Mouse (Mus musculus) heart, embryonic 15.5 days (tissue): ENCODE measurements around the gene Dnm3. TPM values are rescaled to one million over a fixed set of nuclear protein-coding genes. Genes with fewer than 3 reads are reported as not detected.

Experiments
- ATAC-seq: fragments of 200-750 bp; cut with Nextera tagmentation; replicated peaks from 2 replicates; pipeline ENCODE4 v1.8.0; 2017; ENCODE audit warnings: low read depth, moderate TSS enrichment; ENCODE audit not compliant: insufficient number of reproducible peaks, insufficient read depth, low FRiP score
- H3K27ac ChIP-seq: fragments of 300-500 bp; sonication (generic); 2 replicates; pipeline ENCODE4 v1.5.1; 2015; ENCODE audit warnings: mild to moderate bottlenecking, inconsistent platforms
- H3K27me3 ChIP-seq: fragments of 300-500 bp; sonication (generic); 2 replicates; pipeline ENCODE4 v1.6.1; 2015; ENCODE audit warnings: inconsistent platforms
- H3K36me3 ChIP-seq: fragments of 300-500 bp; sonication (generic); 2 replicates; pipeline ENCODE4 v1.6.1; 2015; ENCODE audit warnings: mild to moderate bottlenecking, inconsistent platforms
- H3K4me1 ChIP-seq: fragments of 300-500 bp; sonication (generic); replicated peaks from 2 replicates; pipeline ENCODE4 v1.6.1; 2015; ENCODE audit warnings: inconsistent platforms
- H3K4me2 ChIP-seq: fragments of 300-500 bp; sonication (generic); 2 replicates; pipeline ENCODE4 v1.6.1; 2015; ENCODE audit warnings: inconsistent platforms, mild to moderate bottlenecking, moderate library complexity
- H3K4me3 ChIP-seq: fragments of 300-500 bp; sonication (generic); 2 replicates; pipeline ENCODE4 v1.5.1; 2015; ENCODE audit warnings: mild to moderate bottlenecking, inconsistent platforms
- H3K9ac ChIP-seq: fragments of 300-500 bp; sonication (generic); 2 replicates; pipeline ENCODE4 v1.6.1; 2015; ENCODE audit warnings: mild to moderate bottlenecking, inconsistent platforms
- H3K9me3 ChIP-seq: fragments of 300-500 bp; sonication (generic); replicated peaks from 2 replicates; pipeline ENCODE4 v1.6.1; 2016; ENCODE audit warnings: inconsistent platforms
- WGBS: fragments of 180-500 bp; shearing (Covaris S2); methylation state at CpG from one replicate; pipeline ENCODE4 v1.1.7; 2015; ENCODE audit warnings: mixed read lengths; 5-methylcytosine and 5-hydroxymethylcytosine counted together
- polyA plus RNA-seq: library from polyadenylated mRNA; unstranded; fragments of >200 nt; fragmentation: Nextera tagmentation; extraction: Ambion mirVana; gene quantifications from 2 replicates; pipeline ENCODE4 v1.2.1, GENCODE M21; 2015

The Dnm3 gene
- polyA plus RNA-seq, 1 experiment from 2014 or later = 1.7 TPM

DNA sequence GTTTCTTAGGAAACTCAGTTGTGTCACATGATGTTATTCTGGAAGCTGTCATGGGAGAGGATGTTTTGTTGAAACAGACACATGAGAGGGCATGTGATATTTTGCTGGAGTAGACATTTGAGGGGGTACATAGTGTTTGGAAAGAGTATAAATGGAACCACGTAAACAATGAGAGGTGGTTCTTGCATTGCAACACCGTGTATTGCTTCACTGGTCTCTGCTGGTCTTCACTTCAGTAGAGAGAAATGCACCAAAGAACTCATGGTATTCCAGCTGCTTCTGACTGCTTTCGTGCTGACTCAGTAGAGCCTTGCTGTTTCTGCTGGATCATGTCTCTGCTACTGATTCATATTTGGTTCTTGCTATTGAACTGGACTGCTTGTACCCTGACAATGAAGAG lies 328.1 kb downstream of the Dnm3 start:
- no peaks in the 10 kb centered on the region for H3K9me3 ChIP-seq
- H3K9ac ChIP-seq = no peak overlapping the region
- H3K4me2 ChIP-seq = no peak overlapping the region
- WGBS = 78% methylated on average over 3 of the region's 3 CpGs
- no peak overlapping the region for H3K27ac ChIP-seq
- H3K4me1 ChIP-seq = no peaks in the 10 kb centered on the region
- no peak overlapping the region for H3K4me3 ChIP-seq
- ATAC-seq = no peak
- H3K36me3 ChIP-seq = no peaks in the 10 kb centered on the region
- H3K27me3 ChIP-seq = no peaks in the 10 kb centered on the region

DNA sequence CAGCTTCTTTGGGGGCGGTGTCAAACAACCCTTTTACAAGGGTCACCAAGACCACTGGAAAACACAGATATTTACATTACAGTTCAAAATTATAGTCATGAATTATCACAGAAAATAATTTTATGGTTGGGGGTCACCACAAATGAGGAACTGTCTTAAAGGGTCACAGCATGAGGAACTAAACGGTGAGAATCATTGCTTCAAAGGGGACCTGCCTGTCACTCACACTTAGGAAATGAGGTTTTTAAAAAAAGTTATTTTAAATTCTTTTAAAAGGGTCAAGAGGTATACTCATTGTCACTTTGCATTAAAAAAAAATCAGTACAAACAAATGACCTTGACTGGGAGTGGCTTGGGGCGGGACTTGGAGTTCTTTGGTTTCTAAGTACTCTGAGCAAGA lies 330.3 kb downstream of the Dnm3 start:
- no peak overlapping the region for H3K27ac ChIP-seq
- no peaks in the 10 kb centered on the region for H3K27me3 ChIP-seq
- H3K4me2 ChIP-seq = no peak overlapping the region
- 84% methylated on average over 3 of the region's 3 CpGs for WGBS
- no peak overlapping the region for H3K4me3 ChIP-seq
- ATAC-seq = no peak
- no peaks in the 10 kb centered on the region for H3K9me3 ChIP-seq
- H3K36me3 ChIP-seq = no peaks in the 10 kb centered on the region
- H3K9ac ChIP-seq = no peak overlapping the region
- H3K4me1 ChIP-seq = no peaks in the 10 kb centered on the region

DNA sequence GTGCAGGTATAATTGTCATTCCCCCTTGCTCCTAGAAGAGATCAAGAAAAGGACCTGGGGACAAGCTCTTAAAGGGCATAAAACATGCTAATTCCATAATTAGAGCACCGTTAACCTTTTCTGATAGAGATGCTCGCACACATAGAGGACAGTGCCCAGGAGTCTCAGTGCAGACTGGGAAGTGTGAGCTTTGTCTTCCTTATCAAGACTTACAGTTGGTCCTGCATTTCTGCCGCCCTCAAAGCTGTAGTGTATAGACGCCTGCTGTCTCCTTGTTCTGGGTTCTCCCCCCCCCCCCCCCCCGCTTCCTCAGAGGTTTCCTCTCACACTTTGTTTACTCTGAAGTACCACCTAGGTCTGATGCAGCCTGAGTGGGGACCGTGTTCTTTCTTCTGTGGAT lies 332.1 kb downstream of the Dnm3 start:
- Histone ChIP-seq H3K36me3 (no peaks in the 10 kb centered on the region), H3K4me2 (no peak overlapping the region), H3K4me3 (no peak overlapping the region), H3K27me3 (no peaks in the 10 kb centered on the region), H3K9me3 (no peaks in the 10 kb centered on the region), H3K27ac (no peak overlapping the region), H3K4me1 (no peaks in the 10 kb centered on the region), H3K9ac (no peak overlapping the region)
- no peak for ATAC-seq
- WGBS = 54% methylated on average over 5 of the region's 6 CpGs

GRCm38 (mm10) chr1:162144992-162145391 lies 332.8 kb downstream of the Dnm3 start:
- Histone ChIP-seq H3K4me1 (no peaks in the 10 kb centered on the region), H3K4me2 (no peak overlapping the region), H3K9ac (no peak overlapping the region), H3K27me3 (no peaks in the 10 kb centered on the region), H3K36me3 (no peaks in the 10 kb centered on the region), H3K27ac (no peak overlapping the region), H3K9me3 (no peaks in the 10 kb centered on the region), H3K4me3 (no peak overlapping the region)
- no peak for ATAC-seq
- 60% methylated on average over 1 of the region's 1 CpGs for WGBS

GRCm38 (mm10) chr1:162143974-162144912 lies 333.6 kb downstream of the Dnm3 start:
- no peak for ATAC-seq
- Histone ChIP-seq H3K9ac (no peak overlapping the region), H3K4me2 (no peak overlapping the region)

DNA sequence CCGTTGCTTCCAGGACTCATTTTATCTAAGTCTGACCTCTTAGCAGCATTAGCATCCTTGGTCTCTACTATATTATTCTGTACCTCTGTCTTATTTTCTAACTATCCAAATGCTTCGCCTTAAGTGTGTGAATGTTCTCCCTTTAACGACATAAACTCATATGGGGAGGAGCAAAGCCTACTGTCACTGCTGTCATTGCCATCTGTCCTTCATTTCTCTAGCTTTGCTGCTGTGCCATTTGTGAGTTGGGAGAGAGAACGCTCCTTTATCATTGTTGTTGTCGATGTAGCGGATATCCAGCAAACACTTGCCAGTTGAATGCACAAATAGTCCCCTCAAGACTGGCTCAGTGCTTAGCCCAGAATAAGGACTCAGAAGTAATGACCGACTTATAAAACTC lies 335.5 kb downstream of the Dnm3 start:
- no peaks in the 10 kb centered on the region for H3K4me1 ChIP-seq
- H3K36me3 ChIP-seq = no peaks in the 10 kb centered on the region
- H3K4me2 ChIP-seq = no peak overlapping the region
- no peak overlapping the region for H3K9ac ChIP-seq
- no peaks in the 10 kb centered on the region for H3K9me3 ChIP-seq
- no peak for ATAC-seq
- no peak overlapping the region for H3K4me3 ChIP-seq
- 80% methylated on average over 7 of the region's 7 CpGs for whole genome bisulfite sequencing
- no peak overlapping the region for H3K27ac ChIP-seq
- H3K27me3 ChIP-seq = no peaks in the 10 kb centered on the region

More at GRCm38 (mm10) chr1:162143974-162144912, 333.6 kb downstream of the Dnm3 start:
- 52% methylated on average over 6 of the region's 6 CpGs for WGBS
- Histone ChIP-seq H3K27me3 (no peaks in the 10 kb centered on the region), H3K9me3 (no peaks in the 10 kb centered on the region), H3K36me3 (no peaks in the 10 kb centered on the region), H3K4me3 (no peak overlapping the region), H3K27ac (no peak overlapping the region), H3K4me1 (no peaks in the 10 kb centered on the region)

DNA sequence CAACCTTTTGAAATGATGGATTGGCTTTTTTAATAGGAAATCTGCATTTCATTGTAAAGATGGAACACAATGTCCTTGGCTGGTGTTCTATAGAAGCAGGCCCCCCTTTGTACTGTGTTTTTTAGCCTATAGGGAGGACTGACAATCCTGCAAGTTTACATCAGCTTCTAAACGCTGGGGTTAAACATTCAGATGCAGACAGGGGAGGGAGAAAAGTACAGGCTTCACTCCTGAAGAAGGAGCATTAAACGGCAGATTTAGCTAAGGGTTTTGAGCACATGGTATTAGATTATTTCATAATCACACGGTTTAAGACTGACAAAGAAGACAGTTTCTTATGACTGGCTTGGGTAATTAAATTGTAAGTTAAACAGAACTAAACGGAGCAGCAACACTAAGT lies 341.5 kb downstream of the Dnm3 start:
- Histone ChIP-seq H3K36me3 (no peaks in the 10 kb centered on the region), H3K4me2 (no peak overlapping the region), H3K9me3 (no peaks in the 10 kb centered on the region), H3K27me3 (no peaks in the 10 kb centered on the region), H3K4me3 (no peak overlapping the region), H3K27ac (no peak overlapping the region), H3K4me1 (no peaks in the 10 kb centered on the region), H3K9ac (no peak overlapping the region)
- no peak for ATAC-seq
- WGBS = 52% methylated on average over 4 of the region's 4 CpGs

GRCm38 (mm10) chr1:162135451-162136213 lies 342.2 kb downstream of the Dnm3 start:
- H3K4me2 ChIP-seq = no peak overlapping the region
- 80% methylated on average over 11 of the region's 11 CpGs for WGBS
- no peaks in the 10 kb centered on the region for H3K4me1 ChIP-seq
- no peak overlapping the region for H3K27ac ChIP-seq
- H3K27me3 ChIP-seq = no peaks in the 10 kb centered on the region
- H3K36me3 ChIP-seq = no peaks in the 10 kb centered on the region
- no peak overlapping the region for H3K4me3 ChIP-seq
- ATAC-seq = no peak
- H3K9ac ChIP-seq = no peak overlapping the region
- H3K9me3 ChIP-seq = no peaks in the 10 kb centered on the region

GRCm38 (mm10) chr1:162134651-162135066 lies 343.2 kb downstream of the Dnm3 start:
- H3K36me3 ChIP-seq = no peaks in the 10 kb centered on the region
- no peak overlapping the region for H3K27ac ChIP-seq

DNA sequence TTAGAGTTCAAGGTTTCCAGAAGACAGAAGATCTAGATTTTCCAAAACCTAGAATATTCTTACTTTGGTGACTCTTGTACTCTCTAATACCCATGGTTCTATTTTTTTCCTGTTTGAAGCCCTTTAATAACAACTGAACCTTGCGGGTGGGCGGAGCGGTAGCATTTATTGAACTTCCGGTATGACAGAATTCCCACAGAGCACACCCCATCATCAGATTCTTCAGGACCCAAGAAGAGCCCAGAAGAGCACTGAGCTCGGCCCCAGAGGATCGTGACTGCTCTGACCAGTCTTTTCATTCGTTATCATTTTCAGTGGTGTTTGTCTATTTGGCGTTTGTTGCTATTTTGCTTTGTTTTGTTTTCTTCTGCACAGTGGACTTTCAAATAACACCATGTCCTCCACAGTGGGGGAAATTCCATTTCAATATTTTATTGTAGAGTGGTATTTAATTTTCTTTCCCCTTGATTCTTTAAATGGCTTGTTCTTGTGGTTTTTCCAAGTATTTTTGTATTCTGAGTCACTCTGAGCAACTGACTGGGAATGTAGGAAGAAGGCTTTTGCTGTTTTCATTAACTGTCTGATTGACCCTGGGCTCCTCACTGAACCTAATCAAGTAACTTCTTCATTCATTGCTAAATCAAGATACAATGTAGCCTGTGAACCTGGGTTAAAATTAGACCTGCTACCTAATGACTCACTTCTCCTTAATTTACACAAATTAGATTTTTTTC lies 344.8 kb downstream of the Dnm3 start:
- H3K27ac ChIP-seq = no peak overlapping the region
- no peaks in the 10 kb centered on the region for H3K27me3 ChIP-seq
- no peaks in the 10 kb centered on the region for H3K36me3 ChIP-seq
- H3K4me3 ChIP-seq = no peak overlapping the region
- no peaks in the 10 kb centered on the region for H3K9me3 ChIP-seq
- no peaks in the 10 kb centered on the region for H3K4me1 ChIP-seq
- no peak overlapping the region for H3K4me2 ChIP-seq
- no peak for ATAC-seq
- WGBS = 87% methylated on average over 8 of the region's 8 CpGs
- H3K9ac ChIP-seq = no peak overlapping the region

More at GRCm38 (mm10) chr1:162134651-162135066, 343.2 kb downstream of the Dnm3 start:
- Histone ChIP-seq H3K4me1 (no peaks in the 10 kb centered on the region), H3K4me2 (no peak overlapping the region), H3K27me3 (no peaks in the 10 kb centered on the region), H3K4me3 (no peak overlapping the region), H3K9me3 (no peaks in the 10 kb centered on the region), H3K9ac (no peak overlapping the region)
- no peak for ATAC-seq
- 45% methylated on average over 3 of the region's 3 CpGs for WGBS
